Mouse (Mus musculus) heart, embryonic 14.5 days (tissue): ENCODE measurements around the gene Atp5b. TPM values are rescaled to one million over a fixed set of nuclear protein-coding genes. Genes with fewer than 3 reads are reported as not detected.

Experiments
- ATAC-seq: fragments of 200-750 bp; cut with Nextera tagmentation; 2 replicates; pipeline ENCODE4 v1.8.0; 2017; ENCODE audit warnings: low read depth, moderate TSS enrichment; ENCODE audit not compliant: insufficient number of reproducible peaks, insufficient read depth, low FRiP score
- H3K27ac ChIP-seq, 2 experiments: fragments of 200-500 bp in 1 of 2; fragments of 300-500 bp in 1 of 2; sonication (generic) in 1 of 2; replicated peaks in 1 of 2; 2 replicates each; pipeline ENCODE4 v1.5.1; 2012 to 2014; ENCODE audit warnings: low read depth in 2 of 2, low read length in 2 of 2, control low read depth in 1 of 2, mild to moderate bottlenecking in 1 of 2, mixed read lengths in 1 of 2; ENCODE audit not compliant: control insufficient read depth in 1 of 2, insufficient read depth in 1 of 2
- H3K27me3 ChIP-seq: fragments of 300-500 bp; sonication (generic); 2 replicates; pipeline ENCODE4 v1.6.1; 2014; ENCODE audit warnings: mild to moderate bottlenecking, low read length, control low read depth; ENCODE audit not compliant: control insufficient read depth, insufficient read depth
- H3K36me3 ChIP-seq: fragments of 300-500 bp; sonication (generic); 2 replicates; pipeline ENCODE4 v1.6.1; 2014; ENCODE audit warnings: mild to moderate bottlenecking, control low read depth, low read length, mixed read lengths; ENCODE audit not compliant: control insufficient read depth, insufficient read depth
- H3K4me1 ChIP-seq, 2 experiments: fragments of 200-500 bp in 1 of 2; fragments of 300-500 bp in 1 of 2; sonication (generic) in 1 of 2; 2 replicates each; pipeline ENCODE4 v1.6.1; 2012 to 2014; ENCODE audit warnings: low read length in 2 of 2, control low read depth in 1 of 2, mixed read lengths in 1 of 2; ENCODE audit not compliant: control insufficient read depth in 2 of 2, insufficient read depth in 2 of 2
- H3K4me2 ChIP-seq: fragments of 300-500 bp; sonication (generic); 2 replicates; pipeline ENCODE4 v1.6.1; 2014; ENCODE audit warnings: mild to moderate bottlenecking, low read length
- H3K4me3 ChIP-seq, 2 experiments: fragments of 200-500 bp in 1 of 2; fragments of 300-500 bp in 1 of 2; sonication (generic) in 1 of 2; 2 replicates each; pipeline ENCODE4 v1.5.1; 2012 to 2014; ENCODE audit warnings: low read length in 2 of 2, mild to moderate bottlenecking in 2 of 2, control low read depth in 1 of 2, low read depth in 1 of 2, moderate library complexity in 1 of 2; ENCODE audit not compliant: control insufficient read depth in 1 of 2, insufficient read depth in 1 of 2
- H3K9ac ChIP-seq: fragments of 300-500 bp; sonication (generic); 2 replicates; pipeline ENCODE4 v1.6.1; 2014; ENCODE audit warnings: mild to moderate bottlenecking, low read length
- H3K9me3 ChIP-seq: fragments of 300-500 bp; sonication (generic); 2 replicates; pipeline ENCODE4 v1.6.1; 2016; ENCODE audit warnings: low read length, control low read depth; ENCODE audit not compliant: control insufficient read depth
- WGBS: fragments of 180-500 bp; shearing (Covaris S2); extraction: QIAGEN DNeasy Blood & Tissue Kit; methylation state at CpG from one replicate; pipeline ENCODE4 v1.1.7; 2014; 5-methylcytosine and 5-hydroxymethylcytosine counted together
- polyA plus RNA-seq: library from polyadenylated mRNA; unstranded; fragments of >200 nt; fragmentation: Nextera tagmentation; extraction: Ambion mirVana; gene quantifications from 2 replicates; pipeline ENCODE4 v1.2.1, GENCODE M21; 2014

The Atp5b gene
- polyA plus RNA-seq, 1 experiment from 2014 or later = 6,412 TPM

GRCm38 (mm10) chr10:128053001-128053400 lies 30.1 kb upstream of the Atp5b start:
- Histone ChIP-seq H3K9ac (no peak overlapping the region), H3K9me3 (no peaks in the 10 kb centered on the region), H3K4me2 (no peak overlapping the region), H3K4me3 (no peak overlapping the region), H3K36me3 (peaks cover 35% of the 10 kb centered on the region), H3K27me3 (no peaks in the 10 kb centered on the region), H3K27ac (no peak overlapping the region), H3K4me1 (peaks cover 0 to 4% of the 10 kb centered on the region in 2 experiments; a peak in 2 of 4 replicates)
- 92% methylated on average over 8 of the region's 8 CpGs for WGBS
- no peak for ATAC-seq

GRCm38 (mm10) chr10:128058184-128058583 lies 24.9 kb upstream of the Atp5b start:
- H3K4me3 ChIP-seq = peak overlapping the region; percentile 76 to 94
- peaks cover 11% of the 10 kb centered on the region; the same call in 1 of the 2 replicates for H3K36me3 ChIP-seq
- H3K4me2 ChIP-seq = peak overlapping the region; percentile 93
- H3K4me1 ChIP-seq = peaks cover 3 to 21% of the 10 kb centered on the region in 2 experiments
- no peaks in the 10 kb centered on the region for H3K27me3 ChIP-seq
- 1% methylated on average over 18 of the region's 18 CpGs for WGBS
- ATAC-seq = peak; percentile 11
- peak overlapping the region; percentile 97 to 98 for H3K27ac ChIP-seq
- no peaks in the 10 kb centered on the region for H3K9me3 ChIP-seq
- H3K9ac ChIP-seq = peak overlapping the region; percentile 89

- Histone ChIP-seq H3K9me3 (no peaks in the 10 kb centered on the region), H3K27ac (peak within 1 kb of the TSS; percentile 97 to 98), H3K9ac (peak within 1 kb of the TSS; percentile 89), H3K36me3 (peaks cover 14% of the 10 kb centered on the region), H3K4me2 (peak within 1 kb of the TSS; percentile 93), H3K27me3 (no peaks in the 10 kb centered on the region), H3K4me3 (peak within 1 kb of the TSS; percentile 76 to 94), H3K4me1 (peaks cover 3 to 21% of the 10 kb centered on the region in 2 experiments)
- ATAC-seq = peak; percentile 91
- WGBS = under 1% methylated on average over 65 of the region's 72 CpGs
Measured at GRCm38 (mm10) chr10:128058601-128059151, 24.4 kb upstream of the Atp5b start, which contains the start of gene Ptges3. Gene Ptges3, plus strand, starts transcription at chr10:128058954.

- Histone ChIP-seq H3K9me3 (no peaks in the 10 kb centered on the region), H3K27ac (peak overlapping the region; percentile 93 to 97), H3K4me1 (peaks cover 3 to 21% of the 10 kb centered on the region in 2 experiments), H3K9ac (peak overlapping the region; percentile 89), H3K36me3 (peaks cover 20% of the 10 kb centered on the region), H3K4me3 (peak overlapping the region; percentile 76 to 94), H3K4me2 (peak overlapping the region; percentile 93), H3K27me3 (no peaks in the 10 kb centered on the region)
- ATAC-seq = peak; percentile 60
- WGBS = under 1% methylated on average over 54 of the region's 62 CpGs
Measured at GRCm38 (mm10) chr10:128059207-128059981, 23.7 kb upstream of the Atp5b start.

DNA sequence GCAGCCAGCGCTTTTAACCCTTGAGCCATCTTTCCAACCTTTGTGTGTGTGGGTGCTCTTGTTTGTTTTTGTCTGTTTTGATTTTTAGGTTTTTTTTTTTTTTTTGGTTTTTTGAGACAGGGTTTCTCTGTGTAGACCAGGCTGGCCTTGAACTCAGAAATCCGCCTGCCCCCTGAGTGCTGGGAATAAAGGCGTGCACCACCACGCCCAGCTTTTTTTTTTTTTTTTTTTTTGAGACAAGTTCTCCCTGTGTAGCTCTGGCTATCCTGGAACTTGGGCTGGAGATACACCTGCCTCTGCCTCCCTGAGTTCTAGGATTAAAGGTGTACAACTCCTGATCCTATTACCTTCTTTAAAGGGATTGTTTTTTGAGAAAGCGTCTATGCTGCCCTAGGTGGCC lies 22.0 kb upstream of the Atp5b start:
- 83% methylated on average over 5 of the region's 5 CpGs for WGBS
- peaks cover 3 to 21% of the 10 kb centered on the region in 2 experiments for H3K4me1 ChIP-seq
- H3K27ac ChIP-seq = no peak overlapping the region
- peaks cover 22% of the 10 kb centered on the region for H3K36me3 ChIP-seq
- H3K4me3 ChIP-seq = peak overlapping the region in 1 of 2 experiments; percentile 76; a peak in 2 of 4 replicates
- no peaks in the 10 kb centered on the region for H3K27me3 ChIP-seq
- H3K9me3 ChIP-seq = no peaks in the 10 kb centered on the region
- peak overlapping the region; percentile 89 for H3K9ac ChIP-seq
- H3K4me2 ChIP-seq = peak overlapping the region; percentile 93
- ATAC-seq = no peak

GRCm38 (mm10) chr10:128062221-128062989 lies 20.7 kb upstream of the Atp5b start:
- Histone ChIP-seq H3K27me3 (no peaks in the 10 kb centered on the region), H3K36me3 (peaks cover 22% of the 10 kb centered on the region), H3K4me2 (no peak overlapping the region), H3K4me3 (no peak overlapping the region), H3K9ac (no peak overlapping the region), H3K4me1 (peaks cover 3 to 21% of the 10 kb centered on the region in 2 experiments), H3K9me3 (no peaks in the 10 kb centered on the region), H3K27ac (no peak overlapping the region)
- ATAC-seq = no peak
- WGBS = 93% methylated on average over 6 of the region's 6 CpGs

GRCm38 (mm10) chr10:128066072-128066471 lies 17.0 kb upstream of the Atp5b start:
- H3K36me3 ChIP-seq = peaks cover 47% of the 10 kb centered on the region
- H3K4me1 ChIP-seq = peaks cover 0 to 8% of the 10 kb centered on the region in 2 experiments; a peak in 2 of 4 replicates
- WGBS = 87% methylated on average over 5 of the region's 5 CpGs
- no peaks in the 10 kb centered on the region for H3K27me3 ChIP-seq
- no peak overlapping the region for H3K4me3 ChIP-seq
- ATAC-seq = no peak
- H3K4me2 ChIP-seq = no peak overlapping the region
- H3K27ac ChIP-seq = no peak overlapping the region
- H3K9me3 ChIP-seq = peaks cover 3% of the 10 kb centered on the region; the same call in 1 of the 2 replicates
- H3K9ac ChIP-seq = no peak overlapping the region
